Mouse (Mus musculus) liver, embryonic 14.5 days (tissue): Measurements from ENCODE around the gene Cdk10.

Source experiments
- CTCF ChIP-seq: IDR thresholded peaks from 2 replicates; pipeline ENCODE4 v1.5.1; 2016; ENCODE audit warnings: antibody characterized with exemption, low read depth, control low read depth
- EP300 ChIP-seq: IDR thresholded peaks from 2 replicates; pipeline ENCODE4 v1.6.1; 2016; ENCODE audit warnings: antibody characterized with exemption, low read depth

DNA sequence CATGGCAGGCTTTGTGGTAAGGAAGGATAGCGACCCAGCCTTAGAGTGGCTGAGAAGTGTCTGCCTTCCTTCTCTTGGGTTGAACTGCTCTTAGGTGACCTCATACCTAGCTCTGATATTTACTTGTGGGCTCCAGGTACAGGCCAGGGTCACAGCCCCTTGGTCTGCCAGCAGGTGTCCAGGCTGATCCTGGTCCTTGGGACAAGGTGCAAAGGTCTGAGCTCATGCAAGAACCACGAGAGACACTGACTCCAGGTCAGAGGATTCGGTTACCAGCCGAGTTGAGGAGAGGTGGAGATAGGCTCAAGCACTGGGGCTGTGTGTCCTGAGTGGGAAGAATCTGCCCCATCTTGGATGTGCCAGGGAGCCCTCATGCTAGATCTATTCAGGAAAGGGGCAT lies 19.7 kb downstream of the Cdk10 start:
- TF ChIP-seq CTCF (no peak), EP300 (no peak)
